Mouse (Mus musculus) forebrain, embryonic 14.5 days (tissue): ENCODE measurements around the gene Otop3. TPM values are rescaled to one million over a fixed set of nuclear protein-coding genes. Genes with fewer than 3 reads are reported as not detected.

ENCODE experiments used
- ATAC-seq: fragments of 200-750 bp; cut with Nextera tagmentation; 2 replicates; pipeline ENCODE4 v1.8.0; 2017; ENCODE audit warnings: mild to moderate bottlenecking, moderate library complexity
- DNase-seq: peaks from one replicate; pipeline ENCODE4 v3.0.0-alpha.2; 2015; ENCODE audit warnings: low spot score
- H3K27ac ChIP-seq: fragments of 300-500 bp; sonication (generic); 2 replicates; pipeline ENCODE4 v1.5.1; 2014; ENCODE audit warnings: low read depth, mild to moderate bottlenecking, control low read depth, low read length, moderate library complexity
- H3K27me3 ChIP-seq: fragments of 300-500 bp; sonication (generic); replicated peaks from 2 replicates; pipeline ENCODE4 v1.6.1; 2014; ENCODE audit warnings: low read length, control low read depth, mixed read lengths; ENCODE audit not compliant: control insufficient read depth, insufficient read depth
- H3K36me3 ChIP-seq: fragments of 300-500 bp; sonication (generic); 2 replicates; pipeline ENCODE4 v1.6.1; 2014; ENCODE audit warnings: low read length, control low read depth; ENCODE audit not compliant: control insufficient read depth, insufficient read depth
- H3K4me1 ChIP-seq: fragments of 300-500 bp; sonication (generic); 2 replicates; pipeline ENCODE4 v1.6.1; 2014; ENCODE audit warnings: antibody characterized with exemption, low read length, control low read depth; ENCODE audit not compliant: control insufficient read depth, insufficient read depth
- H3K4me2 ChIP-seq: fragments of 300-500 bp; sonication (generic); 2 replicates; pipeline ENCODE4 v1.6.1; 2014; ENCODE audit warnings: mild to moderate bottlenecking, control low read depth, low read length
- H3K4me3 ChIP-seq: fragments of 300-500 bp; sonication (generic); 2 replicates; pipeline ENCODE4 v1.5.1; 2014; ENCODE audit warnings: low read depth, low read length, control low read depth
- H3K9ac ChIP-seq: fragments of 300-500 bp; sonication (generic); 2 replicates; pipeline ENCODE4 v1.6.1; 2014; ENCODE audit warnings: mild to moderate bottlenecking, low read length, control low read depth, moderate library complexity
- H3K9me3 ChIP-seq: fragments of 300-500 bp; sonication (generic); replicated peaks from 2 replicates; pipeline ENCODE4 v1.6.1; 2016; ENCODE audit warnings: low read length, control low read depth, mixed read lengths; ENCODE audit not compliant: control insufficient read depth
- WGBS: fragments of 180-500 bp; shearing (Covaris S2); extraction: QIAGEN DNeasy Blood & Tissue Kit; methylation state at CpG from one replicate; pipeline ENCODE4 v1.1.7; 2014; 5-methylcytosine and 5-hydroxymethylcytosine counted together
- polyA plus RNA-seq: library from polyadenylated mRNA; unstranded; fragments of >200 nt; fragmentation: Nextera tagmentation; extraction: Ambion mirVana; gene quantifications from 2 replicates; pipeline ENCODE4 v1.2.1, GENCODE M21; 2014

The Otop3 gene
- polyA plus RNA-seq, 1 experiment from 2014 or later, result 0.06 TPM

DNA sequence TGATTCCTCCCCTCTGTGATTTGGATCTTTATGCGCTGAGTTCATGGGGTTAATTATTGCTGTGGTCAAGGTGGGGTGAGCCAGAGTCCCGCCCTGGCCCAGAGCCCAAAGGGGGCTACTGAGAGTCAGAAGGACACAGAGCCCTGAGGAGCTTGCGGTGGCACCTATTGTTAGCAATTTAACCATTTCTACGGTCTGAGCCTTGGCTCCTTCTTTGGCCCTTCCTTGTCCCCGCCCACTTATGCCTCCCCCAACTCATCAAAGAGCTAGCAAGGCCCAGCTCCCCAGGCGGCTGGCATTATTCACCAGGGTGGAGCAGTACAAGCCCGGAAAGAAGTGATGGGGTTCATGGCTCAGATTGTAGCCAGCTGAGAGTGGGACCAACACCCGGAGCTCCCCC is 27.7 kb upstream of the Otop3 start, which contains the start of gene Otop2:
TSS of gene Otop2 (plus strand) at position 301 of the 400 bp plus-strand sequence.
- Histone ChIP-seq H3K9me3 (no peaks in the 10 kb centered on the region), H3K27ac (no peak within 1 kb of the TSS), H3K4me2 (no peak within 1 kb of the TSS), H3K4me3 (no peak within 1 kb of the TSS), H3K36me3 (no peaks in the 10 kb centered on the region), H3K9ac (no peak within 1 kb of the TSS), H3K27me3 (0 out of 2 replicates have a peak, but pooled peaks cover 2% of the 10 kb centered on the region), H3K4me1 (no peaks in the 10 kb centered on the region)
- no peak for ATAC-seq
- 15% methylated on average over 8 of the region's 8 CpGs for WGBS
- no peak for DNase-seq

DNA sequence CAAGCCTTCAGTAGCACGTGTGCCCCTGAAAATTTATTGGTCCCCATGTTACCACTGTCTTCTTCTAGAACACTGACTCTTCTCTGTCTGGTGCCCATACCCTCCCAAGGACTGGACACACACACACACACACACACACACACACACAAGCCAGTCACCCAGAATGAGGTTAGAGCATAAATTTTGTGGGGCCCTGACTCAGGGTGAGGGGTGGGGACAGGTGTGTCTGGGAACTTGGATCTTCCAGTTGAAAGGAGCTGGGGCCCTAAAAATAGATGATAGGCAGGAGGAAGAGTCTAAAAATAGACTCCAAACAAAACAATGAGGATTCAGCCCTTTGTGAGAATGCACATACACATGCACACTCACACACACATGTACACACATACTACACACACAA is 25.8 kb upstream of the Otop3 start:
- DNase-seq (no peak), ATAC-seq (no peak)
- Histone ChIP-seq H3K27me3 (0 out of 2 replicates have a peak, but pooled peaks cover 2% of the 10 kb centered on the region), H3K9me3 (no peaks in the 10 kb centered on the region), H3K27ac (no peak overlapping the region), H3K9ac (no peak overlapping the region), H3K4me1 (no peaks in the 10 kb centered on the region), H3K4me3 (no peak overlapping the region), H3K36me3 (no peaks in the 10 kb centered on the region), H3K4me2 (no peak overlapping the region)
- 79% methylated on average over 1 of the region's 1 CpGs for WGBS

DNA sequence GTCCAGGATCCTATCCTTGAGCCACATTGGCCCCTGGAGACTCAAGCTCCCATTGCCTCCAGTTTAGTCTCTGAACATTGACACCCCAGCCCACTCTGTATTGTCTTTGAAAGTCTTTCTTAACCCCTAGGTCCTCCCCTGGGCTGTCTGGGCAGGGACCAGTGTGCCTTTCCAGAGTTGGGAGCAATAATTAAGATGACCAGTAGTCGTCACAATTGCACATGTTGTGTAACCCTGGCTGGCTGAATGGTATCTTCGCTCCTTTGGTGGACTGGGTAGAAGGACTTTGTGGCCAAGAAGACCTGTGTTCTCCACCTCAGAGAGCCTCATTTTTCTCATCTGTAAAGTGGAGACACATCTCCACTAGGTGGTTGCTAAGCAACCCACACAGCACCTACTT is 20.3 kb upstream of the Otop3 start:
- Histone ChIP-seq H3K4me3 (no peak overlapping the region), H3K9ac (no peak overlapping the region), H3K4me1 (no peaks in the 10 kb centered on the region), H3K9me3 (no peaks in the 10 kb centered on the region), H3K4me2 (no peak overlapping the region), H3K27me3 (peaks cover 46% of the 10 kb centered on the region), H3K36me3 (no peaks in the 10 kb centered on the region), H3K27ac (no peak overlapping the region)
- 49% methylated on average over 2 of the region's 2 CpGs for WGBS
- no peak for DNase-seq
- ATAC-seq, result no peak

DNA sequence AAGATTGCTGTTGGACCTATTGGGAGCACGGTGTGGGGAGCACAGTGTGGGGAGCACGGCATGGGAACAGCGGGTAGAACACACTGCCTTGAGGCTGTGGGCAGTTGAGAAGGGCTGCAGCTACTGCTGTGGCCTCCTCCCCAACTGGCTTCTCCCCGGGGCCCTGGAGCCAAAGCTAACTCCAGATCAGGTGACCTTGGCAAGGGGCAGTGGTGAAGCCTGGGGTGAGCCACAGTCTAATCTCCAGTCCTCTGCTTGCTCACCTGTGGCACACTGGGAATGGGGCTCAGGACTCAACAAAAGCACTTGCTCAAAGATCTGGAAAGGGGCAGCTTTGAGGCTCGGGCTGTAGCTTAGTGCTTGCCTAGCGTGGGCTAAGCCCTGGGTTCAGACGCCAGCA is 17.3 kb upstream of the Otop3 start:
- Histone ChIP-seq H3K4me1 (no peaks in the 10 kb centered on the region), H3K9ac (no peak overlapping the region), H3K27ac (no peak overlapping the region), H3K27me3 (peaks cover 76% of the 10 kb centered on the region), H3K4me3 (no peak overlapping the region), H3K9me3 (no peaks in the 10 kb centered on the region), H3K4me2 (no peak overlapping the region), H3K36me3 (no peaks in the 10 kb centered on the region)
- ATAC-seq, result no peak
- WGBS, result 58% methylated on average over 7 of the region's 7 CpGs
- DNase-seq, result no peak

DNA sequence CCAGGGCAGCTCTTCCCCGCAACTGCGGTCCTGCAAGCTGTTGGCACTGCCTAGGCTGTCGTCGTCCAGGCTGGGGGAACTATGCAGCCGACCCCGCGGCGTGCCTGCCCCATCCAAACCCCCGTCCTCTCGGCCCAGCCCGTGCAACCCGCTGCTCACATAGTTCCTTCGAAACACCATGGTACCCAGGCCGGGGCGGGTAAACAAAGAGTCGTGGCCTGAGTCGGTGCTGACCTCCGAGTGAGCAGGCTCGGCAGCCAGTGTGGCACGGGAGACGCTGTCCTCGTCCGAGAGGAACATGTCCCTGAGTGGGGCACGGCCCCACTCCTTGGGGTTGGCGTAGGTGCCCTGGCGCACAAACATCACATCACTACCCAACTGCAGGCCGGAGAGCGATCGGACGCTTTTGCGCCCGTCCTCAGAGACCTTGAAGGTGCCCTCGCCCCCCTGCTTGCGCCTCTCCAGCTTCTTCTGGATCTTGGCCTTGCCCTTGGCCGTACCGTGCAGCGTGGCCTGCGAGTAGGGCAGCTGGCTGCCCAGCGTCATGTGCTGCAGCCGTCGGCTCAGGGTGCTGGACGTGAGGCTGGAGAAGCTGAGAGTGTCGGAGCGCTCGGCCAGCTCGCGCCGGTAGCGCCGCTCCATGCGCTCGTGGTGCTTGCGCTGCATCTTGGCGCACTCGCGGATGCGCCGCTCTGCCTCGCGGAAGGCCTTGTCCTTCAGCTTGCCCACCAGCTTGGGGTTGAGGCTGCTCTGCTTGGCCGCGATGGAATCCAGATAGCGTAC is 16.1 kb upstream of the Otop3 start:
- no peaks in the 10 kb centered on the region for H3K9me3 ChIP-seq
- H3K9ac ChIP-seq, result no peak overlapping the region
- peak overlapping the region; percentile 8; the same call in 1 of the 2 replicates for H3K4me3 ChIP-seq
- DNase-seq (no peak), ATAC-seq (no peak)
- WGBS, result 5% methylated on average over 63 of the region's 63 CpGs
- H3K4me1 ChIP-seq, result no peaks in the 10 kb centered on the region
- H3K27ac ChIP-seq, result no peak overlapping the region
- H3K4me2 ChIP-seq, result 0 out of 2 replicates have a peak overlapping the region, but pooled peaks have one; percentile 5
- H3K27me3 ChIP-seq, result peaks cover 88% of the 10 kb centered on the region
- no peaks in the 10 kb centered on the region for H3K36me3 ChIP-seq

DNA sequence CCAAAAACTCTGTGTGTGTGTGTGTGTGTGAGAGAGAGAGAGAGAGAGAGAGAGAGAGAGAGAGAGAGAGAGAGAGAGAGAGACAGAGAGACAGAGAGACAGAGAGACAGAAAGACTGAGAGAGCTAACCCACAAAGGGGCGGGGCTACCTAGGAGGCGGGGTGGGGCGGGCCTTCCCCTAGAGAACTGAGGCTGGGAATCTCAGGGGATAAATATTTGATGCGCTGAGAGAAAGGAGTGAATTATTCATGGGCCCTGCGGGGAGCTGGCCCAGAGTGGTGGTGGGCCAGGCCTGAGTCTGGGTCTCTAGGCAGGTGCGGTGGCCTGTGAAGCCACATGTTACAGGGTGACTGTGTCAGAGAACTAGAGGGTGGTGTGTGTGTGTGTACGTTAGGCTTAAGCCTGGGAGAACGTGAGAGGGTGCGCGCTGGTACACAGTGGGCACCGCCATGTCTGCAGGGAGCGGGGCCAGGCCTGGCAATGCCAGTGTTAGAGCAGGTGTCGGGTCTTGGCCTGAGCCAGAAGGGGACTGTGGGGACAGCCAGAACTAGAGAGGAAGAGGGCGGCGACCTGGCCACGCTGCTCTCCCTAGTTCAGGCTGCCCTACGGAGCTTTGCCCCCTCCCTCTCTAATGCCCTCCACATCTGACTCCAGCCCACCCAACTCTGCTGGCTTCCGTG is 14.7 kb upstream of the Otop3 start:
- no peak for DNase-seq
- WGBS, result 7% methylated on average over 18 of the region's 18 CpGs
- no peak for ATAC-seq
- no peaks in the 10 kb centered on the region for H3K36me3 ChIP-seq
- no peaks in the 10 kb centered on the region for H3K4me1 ChIP-seq
- peaks cover 94% of the 10 kb centered on the region for H3K27me3 ChIP-seq
- H3K27ac ChIP-seq, result no peak overlapping the region
- H3K9ac ChIP-seq, result no peak overlapping the region
- no peak overlapping the region for H3K4me3 ChIP-seq
- H3K4me2 ChIP-seq, result no peak overlapping the region
- no peaks in the 10 kb centered on the region for H3K9me3 ChIP-seq

DNA sequence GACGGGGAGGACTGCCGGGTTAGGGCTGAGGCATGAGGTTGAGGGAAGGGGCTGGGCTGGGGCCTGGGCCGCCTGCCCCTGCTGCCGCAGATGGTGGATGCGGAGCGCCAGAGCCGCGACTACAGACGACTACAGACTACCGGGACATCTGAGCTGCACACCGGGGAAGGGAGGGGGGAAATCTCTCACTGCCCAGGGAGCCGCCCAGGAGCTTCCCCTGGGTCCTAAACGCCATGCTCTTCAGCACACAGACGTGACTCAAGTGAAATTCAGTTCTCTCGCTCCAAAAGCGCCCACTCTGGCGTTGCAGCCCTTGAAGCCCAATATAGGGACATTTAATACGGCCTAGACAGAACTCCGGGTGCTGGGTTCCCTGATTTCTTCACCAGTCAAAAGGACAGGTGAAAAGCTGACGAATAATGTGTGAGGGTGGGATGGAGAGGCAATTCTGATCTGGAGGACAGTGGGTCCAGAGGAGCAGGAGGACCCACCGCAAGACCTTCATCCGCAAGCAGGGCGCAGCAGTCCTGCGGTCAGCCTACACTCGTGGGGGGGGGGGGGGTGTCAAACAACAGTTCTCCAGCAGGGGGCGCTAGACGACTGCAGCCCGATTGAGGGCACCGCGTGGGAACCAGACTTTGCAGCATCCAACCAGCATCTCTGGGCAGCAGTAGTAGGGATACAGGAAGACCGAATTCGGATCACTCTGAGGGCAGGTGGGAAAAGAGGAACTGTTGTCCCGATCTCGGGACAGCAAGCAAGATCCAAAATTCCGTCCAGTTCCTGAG is 12.4 kb upstream of the Otop3 start, which contains the start of gene Ush1g:
TSS of gene Ush1g (minus strand) at position 136 of the 788 bp plus-strand sequence.
- H3K9ac ChIP-seq, result peak within 1 kb of the TSS; percentile 13; the same call in 1 of the 2 replicates
- H3K9me3 ChIP-seq, result no peaks in the 10 kb centered on the region
- no peaks in the 10 kb centered on the region for H3K4me1 ChIP-seq
- H3K36me3 ChIP-seq, result no peaks in the 10 kb centered on the region
- no peak within 1 kb of the TSS for H3K27ac ChIP-seq
- 0 out of 2 replicates have a peak within 1 kb of the TSS, but pooled peaks have one; percentile 1 for H3K4me3 ChIP-seq
- peaks cover 78% of the 10 kb centered on the region for H3K27me3 ChIP-seq
- DNase-seq, result peak; percentile 70
- H3K4me2 ChIP-seq, result peak within 1 kb of the TSS; percentile 24
- 4% methylated on average over 32 of the region's 35 CpGs for WGBS
- peak; percentile 60 for ATAC-seq

DNA sequence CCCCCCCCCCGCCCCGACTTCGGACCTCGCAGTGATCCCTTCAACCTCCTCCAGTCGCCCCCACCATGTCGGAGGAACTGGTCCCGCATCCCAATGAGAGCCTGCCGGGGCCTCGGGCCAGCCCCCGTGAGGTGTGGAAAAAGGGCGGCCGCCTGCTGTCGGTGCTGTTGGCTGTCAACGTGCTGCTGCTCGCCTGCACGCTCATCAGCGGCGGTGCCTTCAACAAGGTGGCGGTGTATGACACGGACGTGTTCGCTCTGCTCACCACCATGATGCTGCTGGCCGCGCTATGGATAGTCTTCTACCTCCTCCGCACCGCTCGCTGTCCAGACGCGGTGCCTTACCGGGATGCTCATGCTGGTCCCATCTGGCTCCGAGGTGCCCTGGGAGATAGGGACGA is 11.2 kb upstream of the Otop3 start:
- DNase-seq (peak; percentile 33), ATAC-seq (no peak)
- Histone ChIP-seq H3K27me3 (peaks cover 66% of the 10 kb centered on the region), H3K9ac (no peak overlapping the region), H3K36me3 (no peaks in the 10 kb centered on the region), H3K4me1 (no peaks in the 10 kb centered on the region), H3K4me2 (no peak overlapping the region), H3K4me3 (no peak overlapping the region), H3K9me3 (no peaks in the 10 kb centered on the region), H3K27ac (no peak overlapping the region)
- WGBS, result 22% methylated on average over 32 of the region's 32 CpGs
